Mouse (Mus musculus): Measurements from ENCODE around the gene Styxl1.

The Styxl1 gene

GRCm38 (mm10) chr5:135764971-135765370, 13.2 kb downstream of the Styxl1 start:
- DNase-seq (ENCODE audit: low spot score) = no peak

- peak; percentile 80 for DNase-seq (ENCODE audit: low spot score)
Measured at GRCm38 (mm10) chr5:135763526-135763925, 14.7 kb downstream of the Styxl1 start.

GRCm38 (mm10) chr5:135761881-135762280, 16.3 kb downstream of the Styxl1 start:
- DNase-seq (ENCODE audit: low spot score) = no peak

- DNase-seq (ENCODE audit: low spot score) = no peak
Measured at GRCm38 (mm10) chr5:135751595-135751994, 26.6 kb downstream of the Styxl1 start.

GRCm38 (mm10) chr5:135751041-135751440, 27.1 kb downstream of the Styxl1 start:
- DNase-seq (ENCODE audit: low spot score) = no peak

GRCm38 (mm10) chr5:135744742-135745141, 33.4 kb downstream of the Styxl1 start:
- DNase-seq (ENCODE audit: low spot score) = no peak

- peak; percentile 94 for DNase-seq (ENCODE audit: low spot score)
Measured at GRCm38 (mm10) chr5:135743741-135744609, 34.2 kb downstream of the Styxl1 start, which contains the start of gene Tmem120a. Gene Tmem120a, minus strand, starts transcription at chr5:135744448.

- no peak for DNase-seq (ENCODE audit: low spot score)
Measured at GRCm38 (mm10) chr5:135742941-135743740, 35.0 kb downstream of the Styxl1 start.

GRCm38 (mm10) chr5:135742156-135742555, 36.0 kb downstream of the Styxl1 start:
- DNase-seq (ENCODE audit: low spot score) = no peak

GRCm38 (mm10) chr5:135738266-135738665, 39.9 kb downstream of the Styxl1 start:
- no peak for DNase-seq (ENCODE audit: low spot score)

GRCm38 (mm10) chr5:135737154-135737553, 41.0 kb downstream of the Styxl1 start:
- no peak for DNase-seq (ENCODE audit: low spot score)

- DNase-seq (ENCODE audit: low spot score) = no peak
Measured at GRCm38 (mm10) chr5:135736544-135736943, 41.6 kb downstream of the Styxl1 start.

- DNase-seq (ENCODE audit: low spot score) = no peak
Measured at GRCm38 (mm10) chr5:135735741-135736140, 42.4 kb downstream of the Styxl1 start.

- DNase-seq (ENCODE audit: low spot score) = no peak
Measured at GRCm38 (mm10) chr5:135734057-135734680, 44.0 kb downstream of the Styxl1 start.

GRCm38 (mm10) chr5:135733071-135733470, 45.1 kb downstream of the Styxl1 start:
- DNase-seq (ENCODE audit: low spot score) = no peak

- no peak for DNase-seq (ENCODE audit: low spot score)
Measured at GRCm38 (mm10) chr5:135731322-135731721, 46.9 kb downstream of the Styxl1 start.

GRCm38 (mm10) chr5:135730916-135731315, 47.3 kb downstream of the Styxl1 start:
- no peak for DNase-seq (ENCODE audit: low spot score)

- DNase-seq (ENCODE audit: low spot score) = no peak
Measured at GRCm38 (mm10) chr5:135730278-135730677, 47.9 kb downstream of the Styxl1 start.

- DNase-seq (ENCODE audit: low spot score) = no peak
Measured at GRCm38 (mm10) chr5:135729351-135729750, 48.8 kb downstream of the Styxl1 start.

GRCm38 (mm10) chr5:135728361-135728760, 49.8 kb downstream of the Styxl1 start:
- no peak for DNase-seq (ENCODE audit: low spot score)

- no peak for DNase-seq (ENCODE audit: low spot score)
Measured at GRCm38 (mm10) chr5:135727871-135728270, 50.3 kb downstream of the Styxl1 start.

GRCm38 (mm10) chr5:135726641-135727346, 51.4 kb downstream of the Styxl1 start:
- DNase-seq (ENCODE audit: low spot score) = no peak

Measured in layer of hippocampus, adult 11-12 months (tissue).